Mouse (Mus musculus) hindbrain, embryonic 16.5 days (tissue): ENCODE measurements at regions not wholly inside any gene's neighbourhood (a gene's known extent, or its start where the extent isn't known, plus 50 kb on each side); places are given as distances from the start of the nearest gene placed in this dataset.

Experiments
- ATAC-seq: fragments of 200-750 bp; cut with Nextera tagmentation; 2 replicates; pipeline ENCODE4 v1.8.0; 2017; ENCODE audit warnings: moderate TSS enrichment, moderate library complexity
- H3K27ac ChIP-seq: fragments of 300-500 bp; sonication (generic); 2 replicates; pipeline ENCODE4 v1.5.1; 2014; ENCODE audit warnings: low read depth, mild to moderate bottlenecking, control low read depth, low read length, moderate library complexity
- H3K27me3 ChIP-seq: fragments of 300-500 bp; sonication (generic); replicated peaks from 2 replicates; pipeline ENCODE4 v1.6.1; 2014; ENCODE audit warnings: low read length; ENCODE audit not compliant: control insufficient read depth, insufficient read depth
- H3K36me3 ChIP-seq: fragments of 300-500 bp; sonication (generic); 2 replicates; pipeline ENCODE4 v1.6.1; 2014; ENCODE audit warnings: mild to moderate bottlenecking, low read length, moderate library complexity, mixed read lengths; ENCODE audit not compliant: control insufficient read depth, insufficient read depth
- H3K4me1 ChIP-seq: fragments of 300-500 bp; sonication (generic); 2 replicates; pipeline ENCODE4 v1.6.1; 2014; ENCODE audit warnings: low read depth, low read length; ENCODE audit not compliant: control insufficient read depth, insufficient read depth
- H3K4me2 ChIP-seq: fragments of 300-500 bp; sonication (generic); 2 replicates; pipeline ENCODE4 v1.6.1; 2014; ENCODE audit warnings: mild to moderate bottlenecking, low read length, control low read depth, moderate library complexity
- H3K4me3 ChIP-seq: fragments of 300-500 bp; sonication (generic); 2 replicates; pipeline ENCODE4 v1.5.1; 2014; ENCODE audit warnings: mild to moderate bottlenecking, low read length, control low read depth, moderate library complexity
- H3K9ac ChIP-seq: fragments of 300-500 bp; sonication (generic); 2 replicates; pipeline ENCODE4 v1.6.1; 2014; ENCODE audit warnings: low read depth, mild to moderate bottlenecking, control low read depth, low read length, moderate library complexity
- H3K9me3 ChIP-seq: fragments of 300-500 bp; sonication (generic); 2 replicates; pipeline ENCODE4 v1.6.1; 2014; ENCODE audit warnings: mild to moderate bottlenecking, low read length, moderate library complexity; ENCODE audit not compliant: control insufficient read depth
- WGBS: fragments of 180-500 bp; shearing (Covaris S2); extraction: QIAGEN DNeasy Blood & Tissue Kit; methylation state at CpG from one replicate; pipeline ENCODE4 v1.1.7; 2014; 5-methylcytosine and 5-hydroxymethylcytosine counted together

DNA sequence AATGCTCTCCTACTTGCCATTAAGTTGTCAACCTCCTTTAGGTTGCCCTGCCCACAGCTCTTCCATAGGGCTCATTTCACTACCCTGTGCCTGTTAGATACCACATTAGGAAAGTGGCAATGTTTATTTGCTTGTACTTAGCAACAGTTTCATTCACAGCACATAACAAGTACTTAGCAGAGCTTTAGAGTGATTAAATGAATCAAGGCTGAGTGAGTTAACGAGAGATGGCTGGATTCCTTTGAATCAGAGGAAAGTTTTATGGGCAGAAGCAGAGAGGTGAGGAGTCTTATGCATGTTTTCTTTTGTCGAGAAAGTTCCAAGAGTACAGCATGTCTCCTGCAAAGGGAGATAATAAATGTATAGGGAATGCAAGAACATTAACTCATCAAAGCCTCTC is 60.5 kb downstream of the Ptgs2 start:
- Histone ChIP-seq H3K27ac (no peak overlapping the region), H3K9ac (no peak overlapping the region), H3K4me2 (no peak overlapping the region), H3K27me3 (no peaks in the 10 kb centered on the region), H3K36me3 (no peaks in the 10 kb centered on the region), H3K4me1 (no peaks in the 10 kb centered on the region), H3K9me3 (no peaks in the 10 kb centered on the region), H3K4me3 (no peak overlapping the region)
- ATAC-seq: no peak
- 88% methylated on average over 2 of the region's 2 CpGs for WGBS

DNA sequence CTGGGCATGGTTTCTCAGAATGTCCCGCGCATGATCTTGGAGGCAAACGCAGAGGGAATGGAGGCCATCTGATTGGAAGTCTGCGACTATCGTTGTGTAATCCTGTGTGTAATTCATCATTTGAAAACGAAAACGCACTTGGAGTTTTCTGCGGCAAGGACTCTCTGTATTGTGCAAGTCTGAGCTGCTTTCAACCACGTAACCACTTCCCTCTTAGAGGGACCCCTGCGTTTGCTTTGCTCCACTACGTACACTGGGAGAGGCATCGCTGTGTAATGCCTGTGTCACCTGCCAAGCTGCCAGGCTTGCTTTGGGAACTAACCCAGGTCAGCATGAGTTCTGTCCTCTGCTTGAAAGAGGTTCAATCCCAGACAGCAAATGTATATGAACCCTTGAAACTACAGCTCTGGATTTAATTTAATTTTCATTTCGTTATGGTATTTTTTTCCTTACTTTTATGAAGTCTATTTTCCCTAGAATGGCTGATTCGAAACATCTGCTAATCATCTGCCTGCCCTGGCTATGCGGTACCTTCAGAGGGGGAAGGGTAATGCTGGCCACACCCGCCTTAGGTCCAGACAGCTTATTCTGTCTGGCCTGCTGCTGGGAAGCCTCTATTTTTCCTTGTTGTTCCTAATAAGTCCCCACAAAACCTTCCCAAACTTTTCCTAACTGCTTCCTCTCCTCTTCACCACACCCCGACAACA is 65.2 kb downstream of the Ptgs2 start:
- ATAC-seq: no peak
- Histone ChIP-seq H3K4me3 (peak overlapping the region; percentile 21), H3K4me2 (peak overlapping the region; percentile 39), H3K9me3 (no peaks in the 10 kb centered on the region), H3K27me3 (no peaks in the 10 kb centered on the region), H3K27ac (no peak overlapping the region), H3K36me3 (no peaks in the 10 kb centered on the region), H3K4me1 (no peaks in the 10 kb centered on the region), H3K9ac (no peak overlapping the region)
- WGBS: 68% methylated on average over 17 of the region's 17 CpGs

DNA sequence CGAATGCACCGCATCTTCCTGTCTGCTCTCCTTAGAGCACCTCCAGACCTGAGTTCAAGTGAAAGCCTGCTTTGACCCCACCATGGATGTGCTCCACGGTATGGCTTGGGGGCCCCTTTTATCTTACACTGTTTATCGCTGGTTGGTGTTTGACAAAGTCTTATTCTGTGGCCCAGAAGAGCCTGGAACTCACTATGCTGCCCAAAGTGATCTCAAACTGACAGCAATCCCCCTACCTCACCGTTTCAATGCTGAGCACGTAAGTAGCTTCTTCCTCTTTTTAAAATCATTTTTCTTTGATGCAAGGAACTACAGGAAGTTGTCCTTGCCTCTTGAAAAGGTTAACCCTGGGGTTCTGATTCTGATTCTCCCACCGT is 65.8 kb downstream of the Ptgs2 start:
- no peaks in the 10 kb centered on the region for H3K27me3 ChIP-seq
- no peak overlapping the region for H3K27ac ChIP-seq
- ATAC-seq: no peak
- H3K9ac ChIP-seq: no peak overlapping the region
- no peaks in the 10 kb centered on the region for H3K9me3 ChIP-seq
- 88% methylated on average over 7 of the region's 7 CpGs for WGBS
- no peak overlapping the region for H3K4me2 ChIP-seq
- no peak overlapping the region for H3K4me3 ChIP-seq
- no peaks in the 10 kb centered on the region for H3K4me1 ChIP-seq
- no peaks in the 10 kb centered on the region for H3K36me3 ChIP-seq

DNA sequence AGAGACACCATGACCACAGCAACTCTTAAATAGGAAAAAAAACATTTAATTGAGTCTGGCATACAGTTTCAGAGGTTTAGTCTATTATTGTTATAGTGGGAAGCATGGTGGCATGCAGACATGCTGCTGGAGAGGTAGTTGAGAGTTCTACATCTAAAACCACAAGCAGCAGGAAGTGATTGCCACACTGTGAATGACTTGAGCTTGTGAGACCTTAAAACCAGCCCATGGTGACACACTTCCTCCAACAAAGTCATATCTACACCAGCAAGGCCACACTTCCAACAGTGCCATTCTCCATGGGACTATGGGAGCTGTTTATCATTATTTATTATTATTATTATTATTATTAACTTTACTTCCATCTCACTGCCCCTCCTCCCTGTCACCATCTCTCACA is 67.3 kb downstream of the Ptgs2 start:
- no peak for ATAC-seq
- Histone ChIP-seq H3K9me3 (no peaks in the 10 kb centered on the region), H3K4me2 (no peak overlapping the region), H3K9ac (no peak overlapping the region), H3K4me3 (no peak overlapping the region), H3K4me1 (no peaks in the 10 kb centered on the region), H3K27ac (no peak overlapping the region), H3K27me3 (no peaks in the 10 kb centered on the region), H3K36me3 (no peaks in the 10 kb centered on the region)

DNA sequence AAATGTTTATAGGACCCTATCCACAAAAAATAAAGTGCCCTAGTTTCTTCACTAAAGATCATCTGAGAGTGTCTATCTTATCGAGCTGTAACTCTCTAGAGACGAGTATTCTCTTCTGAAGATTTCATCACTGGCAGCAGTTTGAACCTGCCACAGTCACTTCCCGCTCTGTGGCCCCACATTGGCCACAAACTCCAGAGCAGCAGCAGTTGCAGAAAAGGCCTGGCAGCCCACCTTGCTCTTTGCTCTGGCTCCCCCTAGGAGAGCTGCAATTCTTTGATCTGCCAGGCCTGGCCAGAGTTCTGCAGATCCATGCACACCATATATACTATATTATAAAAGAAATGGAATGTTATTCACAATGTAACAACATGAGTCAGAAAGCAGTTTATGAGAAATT is 74.4 kb downstream of the Ptgs2 start:
- ATAC-seq: no peak
- H3K36me3 ChIP-seq: no peaks in the 10 kb centered on the region
- no peak overlapping the region for H3K4me2 ChIP-seq
- no peak overlapping the region for H3K9ac ChIP-seq
- WGBS: 84% methylated on average over 3 of the region's 3 CpGs
- H3K27me3 ChIP-seq: no peaks in the 10 kb centered on the region
- no peaks in the 10 kb centered on the region for H3K9me3 ChIP-seq
- H3K4me1 ChIP-seq: no peaks in the 10 kb centered on the region
- H3K27ac ChIP-seq: no peak overlapping the region
- no peak overlapping the region for H3K4me3 ChIP-seq

DNA sequence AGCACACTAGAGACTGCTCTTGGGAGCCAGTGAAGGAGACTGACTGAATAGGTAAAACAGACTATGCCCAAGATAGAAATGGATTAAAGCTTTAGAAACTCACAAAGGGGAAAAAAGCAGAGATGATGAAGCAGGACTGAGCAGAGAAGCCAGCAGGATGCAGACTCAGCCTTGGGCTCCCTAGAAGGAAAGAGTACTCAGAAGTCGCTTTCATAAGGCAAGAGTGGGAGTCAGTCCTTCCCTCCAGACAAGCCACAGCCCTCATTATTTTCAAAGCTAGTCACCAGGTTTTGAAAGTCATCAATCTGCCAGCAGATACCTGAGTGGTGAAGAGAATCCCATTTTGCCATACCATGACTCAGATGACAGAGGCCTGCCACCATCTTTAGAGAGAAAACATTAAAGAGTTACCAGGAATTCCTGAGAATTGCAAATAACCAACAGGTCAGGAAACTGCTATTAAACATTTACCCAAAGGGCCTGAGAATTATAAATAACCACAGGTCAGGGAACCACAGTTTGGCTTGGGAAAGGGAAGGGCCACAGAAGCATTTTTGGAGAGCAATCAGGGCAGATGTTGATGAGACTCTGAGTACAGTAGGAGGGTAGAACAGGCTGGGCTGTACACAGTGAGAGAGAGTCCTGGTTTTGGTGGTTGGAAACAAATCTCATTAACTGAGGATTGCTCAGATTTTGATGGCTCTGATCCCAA is 77.4 kb downstream of the Ptgs2 start:
- Histone ChIP-seq H3K9me3 (no peaks in the 10 kb centered on the region), H3K9ac (no peak overlapping the region), H3K36me3 (no peaks in the 10 kb centered on the region), H3K4me2 (no peak overlapping the region), H3K4me3 (no peak overlapping the region), H3K4me1 (no peaks in the 10 kb centered on the region), H3K27me3 (no peaks in the 10 kb centered on the region), H3K27ac (no peak overlapping the region)
- WGBS: 100% methylated on average over 1 of the region's 1 CpGs
- ATAC-seq: no peak

DNA sequence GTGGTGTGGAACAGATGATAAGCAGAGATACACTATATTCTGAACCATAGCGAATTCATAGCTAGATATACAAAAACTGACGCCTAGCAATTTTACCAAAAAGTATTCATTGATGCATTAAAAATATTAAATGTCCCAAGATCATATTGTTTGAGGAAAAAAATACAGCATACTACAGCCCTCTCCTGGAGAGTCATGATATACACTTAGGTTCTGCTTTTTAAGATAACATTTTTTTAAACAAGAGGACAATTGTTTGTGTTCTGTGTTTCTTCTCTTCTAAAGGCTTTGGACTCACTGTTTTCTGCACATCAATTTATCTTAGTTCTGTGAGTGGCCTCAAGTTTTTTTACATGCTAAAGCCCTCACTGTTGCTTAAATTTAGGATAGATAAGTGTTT is 102.2 kb downstream of the Ptgs2 start:
- H3K36me3 ChIP-seq: no peaks in the 10 kb centered on the region
- no peak for ATAC-seq
- H3K9ac ChIP-seq: no peak overlapping the region
- no peak overlapping the region for H3K4me3 ChIP-seq
- H3K4me1 ChIP-seq: no peaks in the 10 kb centered on the region
- no peaks in the 10 kb centered on the region for H3K27me3 ChIP-seq
- no peaks in the 10 kb centered on the region for H3K9me3 ChIP-seq
- no peak overlapping the region for H3K27ac ChIP-seq
- no peak overlapping the region for H3K4me2 ChIP-seq
- 93% methylated on average over 2 of the region's 2 CpGs for WGBS

DNA sequence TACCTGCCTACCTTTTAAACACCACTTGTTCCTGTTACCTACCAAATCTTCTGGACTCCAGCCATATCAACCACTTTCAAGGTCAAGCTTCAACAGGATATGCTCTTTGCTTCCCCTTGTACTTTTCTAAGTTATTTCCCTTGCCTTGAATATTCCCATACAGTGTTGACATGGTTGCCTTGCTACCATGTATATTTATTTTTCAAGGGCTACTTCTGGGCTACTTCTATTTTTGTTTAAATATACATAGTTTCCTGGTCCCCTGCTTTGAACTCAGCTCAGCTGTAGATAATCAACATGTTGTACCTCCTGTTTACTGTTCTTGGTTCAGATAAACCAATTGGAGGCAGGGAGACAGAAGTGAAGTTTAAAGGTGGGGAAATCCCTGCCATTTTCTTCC is 106.8 kb upstream of the Pdc start:
- Histone ChIP-seq H3K4me3 (no peak overlapping the region), H3K27me3 (no peaks in the 10 kb centered on the region), H3K4me2 (no peak overlapping the region), H3K27ac (no peak overlapping the region), H3K4me1 (no peaks in the 10 kb centered on the region), H3K9me3 (no peaks in the 10 kb centered on the region), H3K9ac (no peak overlapping the region), H3K36me3 (no peaks in the 10 kb centered on the region)
- ATAC-seq: no peak

DNA sequence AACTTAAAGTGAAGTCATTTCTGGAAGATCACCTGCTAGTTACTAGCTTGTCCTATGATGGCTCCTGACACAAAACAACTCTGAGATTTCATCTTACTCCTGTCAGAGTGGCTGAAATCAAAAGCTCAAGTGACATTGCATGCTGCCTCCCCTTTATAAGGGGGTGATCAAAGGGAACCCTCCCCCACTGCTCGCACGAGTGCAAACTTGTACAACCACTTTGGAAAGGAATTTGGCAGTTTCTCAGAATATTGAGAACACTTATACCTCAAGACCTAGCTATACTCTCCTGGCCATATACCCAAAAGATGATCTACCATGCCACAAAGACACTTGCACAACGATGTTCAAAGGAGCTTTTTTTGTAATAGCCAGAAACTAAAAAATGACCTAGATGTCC is 102.5 kb upstream of the Pdc start:
- H3K9me3 ChIP-seq: no peaks in the 10 kb centered on the region
- 91% methylated on average over 3 of the region's 3 CpGs for WGBS
- H3K27ac ChIP-seq: no peak overlapping the region
- ATAC-seq: no peak
- H3K4me1 ChIP-seq: no peaks in the 10 kb centered on the region
- H3K27me3 ChIP-seq: no peaks in the 10 kb centered on the region
- H3K9ac ChIP-seq: no peak overlapping the region
- no peaks in the 10 kb centered on the region for H3K36me3 ChIP-seq
- no peak overlapping the region for H3K4me3 ChIP-seq
- H3K4me2 ChIP-seq: no peak overlapping the region
